Mouse (Mus musculus): ENCODE measurements around the gene Tenm3. TPM values are rescaled to one million over a fixed set of nuclear protein-coding genes. Genes with fewer than 3 reads are reported as not detected.

The Tenm3 gene
- 10 to 100 TPM; 10.4 to 11.8 TPM for total RNA-seq (2021)
- long read RNA-seq, experiment 1, partial matches to known transcripts = 2 of 7 reads
- long read RNA-seq, experiment 1, other reads (novel, unspliced or antisense) = 5 of 7 reads
- long read RNA-seq, experiment 2, partial matches to known transcripts = 0 of 4 reads
- long read RNA-seq, experiment 2, other reads (novel, unspliced or antisense) = 4 of 4 reads

GRCm38 (mm10) chr8:48843931-48844285 is at the start of gene Tenm3:
Gene Tenm3 (minus strand): TSS chr8:48843951.
- no peak for DNase-seq (ENCODE audit: low spot score)

- DNase-seq (ENCODE audit: low spot score) = no peak
These were observed 46.5 kb upstream of the Tenm3 start for GRCm38 (mm10) chr8:48890216-48890765.

GRCm38 (mm10) chr8:48884270-48884669 is 40.5 kb upstream of the Tenm3 start:
- no peak for DNase-seq (ENCODE audit: low spot score)

GRCm38 (mm10) chr8:48880585-48880984 is 36.8 kb upstream of the Tenm3 start:
- DNase-seq (ENCODE audit: low spot score) = no peak

- DNase-seq (ENCODE audit: low spot score) = no peak
These were observed 22.2 kb upstream of the Tenm3 start for GRCm38 (mm10) chr8:48865972-48866371.

DNA sequence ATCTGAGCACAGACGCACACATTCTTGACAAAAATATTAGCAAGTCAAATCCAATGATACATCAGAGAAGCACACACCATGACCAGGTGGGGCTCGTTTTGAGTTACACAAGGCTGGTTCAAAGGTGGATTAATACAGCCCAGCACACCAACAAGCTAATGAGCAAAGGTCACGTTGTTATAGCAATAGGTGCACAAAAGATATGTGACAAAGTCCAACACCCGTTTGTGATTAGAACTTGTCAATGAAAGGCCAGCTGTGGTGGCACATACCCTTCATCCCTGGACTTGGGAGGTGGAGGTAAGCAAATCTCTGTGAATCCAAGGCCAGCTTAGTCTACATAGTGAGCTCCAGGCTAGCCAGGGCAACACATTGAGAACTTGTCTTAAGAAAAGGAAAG is 21.7 kb upstream of the Tenm3 start:
- no peak for DNase-seq (ENCODE audit: low spot score)

GRCm38 (mm10) chr8:48850223-48851010 is 6.7 kb upstream of the Tenm3 start:
- DNase-seq (ENCODE audit: low spot score) = no peak

GRCm38 (mm10) chr8:48849091-48849616 is 5.4 kb upstream of the Tenm3 start:
- no peak for DNase-seq (ENCODE audit: low spot score)

GRCm38 (mm10) chr8:48844961-48845360 is 1.2 kb upstream of the Tenm3 start:
- no peak for DNase-seq (ENCODE audit: low spot score)

DNA sequence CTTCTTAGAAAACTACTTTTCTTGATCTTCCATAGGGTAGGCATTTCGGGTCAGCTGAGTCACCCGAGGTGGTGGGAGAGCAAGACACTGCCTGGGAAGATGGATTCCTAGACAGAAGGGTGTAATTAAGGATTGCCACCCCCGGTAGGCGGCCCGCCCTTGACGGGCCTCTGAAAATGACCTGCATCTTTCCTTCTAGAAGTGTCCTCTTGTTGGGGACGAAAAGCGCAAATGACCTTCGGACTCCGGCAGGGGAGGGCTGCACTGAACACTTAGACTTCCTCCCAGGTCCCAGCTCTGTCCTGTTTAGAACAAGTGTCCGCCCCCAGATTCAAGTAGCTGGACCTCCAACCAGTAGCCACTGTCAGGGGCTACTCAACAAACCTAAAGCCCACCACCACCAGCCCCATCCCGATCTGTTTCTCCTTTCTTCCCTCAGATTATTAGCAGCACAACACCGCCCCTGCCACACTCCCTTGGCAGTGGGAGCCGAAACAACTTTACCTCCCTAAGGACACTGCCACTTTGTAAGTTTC is 687 bp upstream of the Tenm3 start:
- DNase-seq (ENCODE audit: low spot score) = no peak

DNA sequence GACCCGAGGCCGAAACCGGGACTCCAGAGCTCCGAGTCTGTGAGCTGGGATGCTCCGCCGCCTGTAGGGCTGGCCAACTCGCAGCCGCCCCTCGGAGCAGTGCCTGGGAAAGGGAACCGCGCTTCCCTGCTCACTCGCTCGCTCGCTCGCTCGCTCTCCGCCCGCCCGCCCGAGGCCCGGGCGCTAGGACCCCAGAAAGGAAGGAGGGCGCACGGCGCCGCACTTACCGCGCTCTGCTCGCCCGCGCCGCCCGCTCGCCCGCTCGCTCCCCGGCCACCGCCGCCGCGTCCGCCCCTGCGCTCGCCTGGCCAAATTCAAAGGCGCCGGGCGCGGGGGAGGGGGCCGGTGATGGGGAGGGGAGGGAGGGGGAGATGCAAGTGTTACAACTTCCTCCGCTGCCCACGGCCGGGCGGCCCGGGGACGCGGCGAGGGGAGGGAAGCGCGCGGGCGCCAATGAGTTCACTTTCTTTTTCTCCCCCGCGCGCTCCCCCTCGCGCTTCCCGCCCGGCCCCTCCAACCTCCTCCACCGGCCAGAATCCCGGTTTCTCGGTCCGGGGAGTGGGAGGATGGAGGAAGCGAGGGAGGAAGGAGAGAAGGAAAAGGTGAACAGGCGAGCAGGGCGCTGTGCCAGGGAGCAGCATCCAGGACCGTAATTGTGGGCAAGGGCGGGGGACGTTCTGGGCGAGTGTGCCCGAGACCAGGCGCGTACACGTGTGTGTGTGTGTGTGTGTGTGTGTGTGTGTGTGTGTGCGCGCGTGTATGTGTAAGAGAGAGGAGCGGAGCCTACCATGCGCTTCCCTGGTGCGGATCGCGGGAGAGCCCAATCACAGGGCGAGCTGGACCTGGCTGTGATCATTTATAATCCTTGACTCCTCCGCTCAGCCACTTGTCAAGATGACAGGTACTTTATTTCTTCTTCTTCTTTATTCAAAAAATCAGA is 490 bp downstream of the Tenm3 start:
- peak; percentile 10 for DNase-seq (ENCODE audit: low spot score)

DNA sequence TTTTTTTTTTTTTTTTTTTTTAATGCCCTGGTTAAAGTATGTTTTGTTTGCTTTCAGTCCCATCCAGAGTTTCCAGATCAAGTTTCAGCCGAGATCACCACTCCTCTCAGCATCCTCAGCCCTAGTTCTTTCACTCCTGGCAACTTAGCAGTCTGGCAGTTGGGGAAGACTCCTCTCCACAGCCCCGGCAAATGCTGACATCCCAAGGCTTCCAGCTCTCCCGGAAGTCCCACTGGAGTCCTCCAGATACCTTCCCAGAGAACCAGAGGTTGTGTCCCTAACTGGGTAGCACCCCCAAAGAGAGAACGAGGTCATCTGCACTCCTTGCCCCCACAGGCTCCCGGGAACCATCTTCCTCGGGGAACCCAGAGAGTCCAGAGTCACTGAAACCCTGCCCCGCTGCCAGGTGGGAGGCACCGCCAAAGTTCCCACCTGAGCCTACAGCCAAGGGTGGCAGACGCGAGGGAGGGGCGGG is 1.2 kb downstream of the Tenm3 start:
- DNase-seq (ENCODE audit: low spot score) = no peak

DNA sequence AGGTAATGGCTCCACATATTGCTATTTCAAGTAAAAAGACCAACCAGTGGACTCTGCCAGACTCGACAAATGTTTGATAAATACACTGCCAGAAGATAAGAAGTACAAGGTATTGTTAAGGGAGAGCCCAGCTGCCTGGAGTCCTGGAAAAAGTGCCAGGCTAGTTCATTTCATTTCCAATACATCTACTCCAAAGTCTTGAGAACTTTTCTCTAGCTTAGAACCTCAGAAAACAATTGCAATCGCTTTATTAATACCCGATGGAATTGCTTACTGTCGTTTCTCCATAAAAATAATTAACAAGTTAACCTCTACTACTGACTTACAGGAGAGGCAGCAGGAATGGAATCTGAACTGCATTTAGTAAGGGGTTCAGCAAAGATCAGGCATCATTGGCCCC is 1.7 kb downstream of the Tenm3 start:
- DNase-seq (ENCODE audit: low spot score) = no peak

- DNase-seq (ENCODE audit: low spot score) = no peak
These were observed 8.0 kb downstream of the Tenm3 start for GRCm38 (mm10) chr8:48835745-48836144.

GRCm38 (mm10) chr8:48827454-48827853 is 16.3 kb downstream of the Tenm3 start:
- DNase-seq (ENCODE audit: low spot score) = no peak

- no peak for DNase-seq (ENCODE audit: low spot score)
These were observed 18.1 kb downstream of the Tenm3 start for GRCm38 (mm10) chr8:48825666-48826065.

DNA sequence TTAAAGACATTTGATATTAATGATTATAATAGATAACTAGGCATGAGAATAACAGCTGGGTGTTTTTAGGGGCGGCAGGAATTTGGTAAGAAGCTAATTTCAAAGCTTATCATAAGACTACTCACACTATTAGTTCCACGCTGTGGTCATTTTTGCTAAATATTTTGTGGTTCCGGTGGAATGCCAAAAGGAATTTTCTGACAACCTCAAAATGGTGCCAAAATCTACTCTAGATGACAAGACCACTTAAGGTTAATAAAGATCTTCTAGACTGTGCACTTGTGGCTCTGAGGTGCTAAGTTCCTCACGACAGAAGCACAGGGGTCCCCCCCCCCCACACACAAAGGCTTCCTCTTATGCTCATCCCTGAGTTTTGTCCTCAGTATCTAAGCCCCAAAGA is 21.5 kb downstream of the Tenm3 start:
- DNase-seq (ENCODE audit: low spot score) = no peak

DNA sequence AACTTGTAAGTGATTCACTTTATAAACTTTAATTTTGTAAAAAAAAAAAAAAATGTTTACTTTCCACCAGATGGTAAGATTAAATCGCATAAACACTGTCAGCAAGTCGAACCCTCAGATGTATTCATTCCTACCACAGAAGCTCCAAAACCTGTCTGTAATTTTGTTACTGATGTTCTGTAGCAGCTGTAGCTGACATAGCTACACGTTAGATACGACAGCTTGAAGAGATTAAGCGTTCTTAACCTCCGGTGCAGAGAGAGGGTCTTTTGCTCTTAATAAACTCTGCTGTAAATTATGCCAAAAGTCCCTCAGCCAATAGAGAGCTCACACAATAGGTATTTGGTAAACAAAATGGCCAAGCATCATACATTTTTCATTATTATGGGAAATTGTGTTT is 23.8 kb downstream of the Tenm3 start:
- DNase-seq (ENCODE audit: low spot score) = no peak

DNA sequence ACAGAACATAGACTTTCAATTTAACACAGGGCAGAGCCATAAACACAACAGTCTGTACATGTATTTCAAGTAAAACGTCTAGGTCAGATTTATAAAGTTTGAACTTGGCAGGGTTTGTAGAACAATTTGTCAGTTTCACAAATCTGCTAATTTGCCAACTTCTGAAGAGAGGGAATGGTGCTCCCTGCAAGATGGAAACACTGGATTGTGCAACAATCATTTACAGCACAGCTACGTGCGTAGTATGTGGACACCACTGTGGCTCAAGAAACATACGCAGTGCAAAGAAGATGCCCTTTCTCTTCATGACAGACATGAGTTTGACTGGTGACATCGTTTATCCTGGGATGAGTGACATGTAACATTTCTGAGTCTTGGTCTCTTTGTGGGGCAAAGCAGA is 24.4 kb downstream of the Tenm3 start:
- DNase-seq (ENCODE audit: low spot score) = no peak

DNA sequence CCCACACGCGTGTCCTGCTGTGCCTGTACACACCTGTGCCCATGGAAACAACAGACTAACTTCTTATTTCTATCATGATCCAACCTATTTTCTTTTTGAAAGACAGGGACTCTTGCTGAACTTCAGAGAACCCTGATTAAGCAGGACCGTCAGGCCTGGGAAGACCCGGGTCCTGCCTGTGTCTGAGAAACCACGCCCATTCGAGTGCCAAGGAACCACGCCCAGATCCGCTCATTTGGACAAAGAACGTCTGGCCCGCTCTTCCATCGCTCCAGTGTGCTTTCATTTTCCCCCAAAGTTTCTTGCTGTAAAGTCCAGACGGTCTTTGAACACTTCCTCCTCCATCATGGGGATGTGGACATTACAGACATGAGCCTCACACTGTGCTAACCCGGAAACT is 26.8 kb downstream of the Tenm3 start:
- DNase-seq (ENCODE audit: low spot score) = no peak

GRCm38 (mm10) chr8:48812196-48812741 is 31.5 kb downstream of the Tenm3 start:
- DNase-seq (ENCODE audit: low spot score) = no peak

Data from gastrocnemius, adult 18-20 months (tissue).